Mouse (Mus musculus): ENCODE results near the gene Bcam. TPM values are rescaled to one million over a fixed set of nuclear protein-coding genes. Genes with fewer than 3 reads are reported as not detected.

The Bcam gene
- polyA plus RNA-seq, 1 experiment from 2014 or later: 70.3 TPM

- no peak for DNase-seq (ENCODE audit: low read depth, low spot score)
- no peaks in the 10 kb centered on the region for H3K27me3 ChIP-seq
- no peak for TF ChIP-seq CTCF (IDR thresholded peaks at IDR 0.05)
- no peak for ATAC-seq
- in situ Hi-C loops (cut with MboI; ENCODE audit: low pct_unique_long_range_greater_than_20kb): no loop called here
- ChIA-PET POLR2A (interaction anchor here (0.6 to 0.7 kb wide), 2 partner anchors 32 to 49 kb away, joined by 3 to 6 read pairs; no protein-coding TSS in a partner anchor), CTCF (interaction anchor here (0.6 to 1.6 kb wide), 3 partner anchors 42 to 128 kb away, joined by 3 to 4 read pairs (median 3); no protein-coding TSS in a partner anchor)
Measured at GRCm38 (mm10) chr7:19748219-19749195, 22.3 kb downstream of the Bcam start.

DNA sequence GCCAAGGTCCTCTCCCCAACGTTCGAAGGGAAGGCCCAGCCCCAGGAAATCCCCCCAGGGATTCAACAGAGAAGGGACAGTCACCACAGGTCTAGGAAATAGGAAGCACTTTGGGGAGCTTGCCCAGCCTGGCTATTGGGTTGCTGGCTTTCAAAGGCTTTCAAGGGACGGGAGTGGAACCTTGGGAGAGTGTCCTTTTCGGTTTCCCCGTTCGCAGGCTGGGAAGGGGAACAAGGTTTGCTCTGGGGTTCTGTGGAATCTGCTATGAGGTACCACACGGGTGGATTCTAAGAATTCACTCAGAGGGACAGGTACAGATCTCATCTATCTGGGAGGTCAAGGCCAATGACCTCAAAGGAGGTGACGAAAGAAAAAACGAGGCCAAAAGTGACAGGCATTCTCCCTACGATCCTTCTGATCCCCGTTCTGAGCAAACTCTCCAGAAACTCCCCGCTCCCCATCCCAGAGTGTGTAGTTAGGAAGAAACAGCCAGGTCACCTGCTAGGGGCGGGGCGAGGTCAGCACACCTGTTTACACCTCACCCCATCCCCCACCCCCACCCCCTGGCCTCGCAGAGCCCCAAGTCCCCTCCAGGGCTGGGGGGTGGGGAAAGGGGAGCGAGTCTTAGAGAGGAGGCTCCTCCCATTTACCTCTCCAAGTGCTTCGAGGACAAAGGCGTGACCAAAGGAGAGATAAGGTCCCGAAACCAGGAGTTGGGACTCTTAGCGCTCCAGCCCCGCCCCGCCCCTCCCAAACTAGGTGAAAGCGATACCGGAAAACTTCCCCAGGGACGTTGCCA, 23.2 kb downstream of the Bcam start:
- in situ Hi-C loops (cut with MboI; ENCODE audit: low pct_unique_long_range_greater_than_20kb): no loop called here
- no peaks in the 10 kb centered on the region for H3K27me3 ChIP-seq
- no peak for DNase-seq (ENCODE audit: low read depth, low spot score)
- POLR2A ChIA-PET: interaction anchor here (0.6 to 0.7 kb wide), 2 partner anchors 31 to 50 kb away, joined by 3 to 6 read pairs; no protein-coding TSS in a partner anchor
- TF ChIP-seq CTCF (IDR thresholded peaks at IDR 0.05): no peak
- CTCF ChIA-PET: no interaction called here
- ATAC-seq: no peak

DNA sequence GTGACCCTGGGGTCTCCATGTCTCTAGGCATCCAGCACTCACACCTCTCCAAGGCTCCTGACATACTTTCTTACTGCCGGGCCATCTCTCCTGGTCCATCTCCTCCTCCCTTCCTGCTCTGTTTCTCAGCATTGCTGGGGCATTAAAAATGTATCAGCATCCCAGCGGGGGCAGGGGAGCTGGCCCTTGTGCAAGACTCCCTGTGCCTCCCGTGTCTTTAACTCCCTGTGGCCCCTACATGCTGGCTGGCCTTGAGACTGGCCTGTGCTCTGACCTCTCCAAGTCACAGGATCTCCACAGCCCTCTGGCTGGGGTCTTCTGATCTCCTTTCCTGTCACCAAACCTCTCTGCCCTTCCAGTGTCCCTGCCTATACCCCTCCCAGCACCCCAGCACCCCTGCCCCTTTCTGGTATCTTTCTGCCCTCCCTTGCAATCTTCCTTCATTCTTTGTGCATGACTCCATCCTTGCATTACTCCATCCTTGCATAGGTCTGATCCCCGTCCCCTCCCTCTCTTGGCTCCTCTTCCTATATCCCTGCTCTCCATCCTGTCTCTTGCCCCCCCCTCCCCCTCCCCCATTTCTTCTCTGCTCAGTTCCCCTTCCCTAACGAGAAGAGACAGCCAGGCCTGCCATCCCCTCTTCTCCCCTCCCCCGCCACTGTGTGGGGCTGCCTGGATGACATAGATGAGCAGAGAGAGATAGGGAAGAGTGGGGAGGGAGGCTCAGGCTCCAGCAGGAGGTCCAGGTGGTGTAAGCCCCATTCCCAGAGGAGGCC, 24.2 kb downstream of the Bcam start:
- POLR2A ChIA-PET: no interaction called here
- H3K27me3 ChIP-seq: no peaks in the 10 kb centered on the region
- in situ Hi-C loops (cut with MboI; ENCODE audit: low pct_unique_long_range_greater_than_20kb): no loop called here
- ATAC-seq (peak; percentile 10), DNase-seq (ENCODE audit: low read depth, low spot score) (no peak)
- TF ChIP-seq CTCF (IDR thresholded peaks at IDR 0.05): no peak
- CTCF ChIA-PET: no interaction called here

GRCm38 (mm10) chr7:19745971-19746370, 24.8 kb downstream of the Bcam start:
- in situ Hi-C loops (cut with MboI; ENCODE audit: low pct_unique_long_range_greater_than_20kb): no loop called here

DNA sequence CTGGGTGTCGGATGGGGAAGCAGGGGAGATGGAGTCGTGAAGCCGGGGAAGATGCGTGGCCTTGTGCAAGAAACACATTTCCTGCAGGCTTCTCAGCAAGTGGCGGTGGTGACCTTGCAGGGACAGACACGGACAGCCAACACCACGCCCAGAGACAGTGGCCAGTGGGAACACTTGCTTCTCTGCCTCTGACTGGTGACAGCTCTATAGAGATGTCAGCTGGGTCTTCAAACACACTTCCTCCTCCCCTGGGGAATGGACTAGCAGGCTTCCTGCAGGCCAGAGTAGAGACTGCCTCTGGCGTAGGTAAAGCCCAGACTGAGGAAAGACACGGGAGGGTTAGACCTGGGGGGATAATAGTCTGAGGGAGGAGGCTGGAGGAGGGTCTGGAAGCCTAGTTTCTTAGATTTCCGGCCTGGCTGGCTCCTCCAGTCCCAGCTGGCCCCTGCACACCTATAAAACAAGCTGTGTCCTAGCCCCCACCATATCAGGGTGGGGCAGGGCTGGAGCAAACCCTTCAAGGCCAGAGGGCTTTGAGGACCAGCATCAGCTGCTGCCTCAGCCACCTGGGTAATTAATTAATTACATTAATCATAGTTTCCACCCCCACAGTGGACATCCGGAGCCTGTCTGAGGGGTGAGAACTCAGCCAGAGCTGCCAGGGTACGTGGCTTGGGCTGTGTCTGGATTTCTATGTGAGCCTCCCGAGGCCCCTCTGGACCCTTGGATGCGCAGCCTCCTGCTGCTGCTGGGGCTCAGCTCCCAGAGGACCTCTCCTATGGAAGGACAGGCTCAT, 26.0 kb downstream of the Bcam start:
- DNase-seq (ENCODE audit: low read depth, low spot score) (no peak), ATAC-seq (no peak)
- TF ChIP-seq CTCF (IDR thresholded peaks at IDR 0.05): no peak
- H3K27me3 ChIP-seq: no peaks in the 10 kb centered on the region
- ChIA-PET CTCF (interaction anchor here (1.2 kb wide), 1 partner anchor 76 kb away, joined by 3 read pairs; no protein-coding TSS in a partner anchor), POLR2A (no interaction called here)
- in situ Hi-C loops (cut with MboI; ENCODE audit: low pct_unique_long_range_greater_than_20kb): no loop called here

More at GRCm38 (mm10) chr7:19745971-19746370, 24.8 kb downstream of the Bcam start:
- DNase-seq (ENCODE audit: low read depth, low spot score) (no peak), ATAC-seq (no peak)
- ChIA-PET CTCF (no interaction called here), POLR2A (no interaction called here)
- TF ChIP-seq CTCF (IDR thresholded peaks at IDR 0.05): no peak
- H3K27me3 ChIP-seq: no peaks in the 10 kb centered on the region

DNA sequence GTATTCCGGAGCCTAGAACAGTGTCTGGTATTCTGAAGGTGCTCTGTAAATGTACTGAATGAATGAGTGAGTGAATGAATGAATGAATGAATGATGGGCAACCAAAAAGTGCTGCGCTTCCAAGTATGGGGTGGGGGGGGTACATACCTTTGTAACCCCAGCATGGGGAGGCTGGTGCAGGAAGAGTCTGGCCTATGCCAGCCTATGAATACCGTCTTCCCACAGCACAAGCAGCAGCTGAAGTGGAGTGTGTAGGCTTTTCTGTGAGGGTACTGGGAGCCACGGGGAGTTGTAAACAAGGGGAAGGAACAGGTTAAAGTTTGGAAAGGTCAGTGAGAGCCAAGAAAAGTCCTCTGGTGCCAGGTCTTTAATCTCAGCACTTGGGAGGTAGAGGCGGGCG, 27.0 kb downstream of the Bcam start:
- in situ Hi-C loops (cut with MboI; ENCODE audit: low pct_unique_long_range_greater_than_20kb): no loop called here
- CTCF ChIA-PET: interaction anchor here (0.9 kb wide), 1 partner anchor 75 kb away, joined by 3 read pairs; no protein-coding TSS in a partner anchor
- POLR2A ChIA-PET: interaction anchor here (1.2 kb wide), 1 partner anchor 28 kb away, joined by 3 read pairs; no protein-coding TSS in a partner anchor
- no peaks in the 10 kb centered on the region for H3K27me3 ChIP-seq
- no peak for DNase-seq (ENCODE audit: low read depth, low spot score)
- no peak for ATAC-seq
- no peak for TF ChIP-seq CTCF (IDR thresholded peaks at IDR 0.05)

- in situ Hi-C loops (cut with MboI; ENCODE audit: low pct_unique_long_range_greater_than_20kb): no loop called here
- CTCF ChIA-PET: no interaction called here
- ATAC-seq: no peak
Measured at GRCm38 (mm10) chr7:19742468-19742867, 28.3 kb downstream of the Bcam start.

DNA sequence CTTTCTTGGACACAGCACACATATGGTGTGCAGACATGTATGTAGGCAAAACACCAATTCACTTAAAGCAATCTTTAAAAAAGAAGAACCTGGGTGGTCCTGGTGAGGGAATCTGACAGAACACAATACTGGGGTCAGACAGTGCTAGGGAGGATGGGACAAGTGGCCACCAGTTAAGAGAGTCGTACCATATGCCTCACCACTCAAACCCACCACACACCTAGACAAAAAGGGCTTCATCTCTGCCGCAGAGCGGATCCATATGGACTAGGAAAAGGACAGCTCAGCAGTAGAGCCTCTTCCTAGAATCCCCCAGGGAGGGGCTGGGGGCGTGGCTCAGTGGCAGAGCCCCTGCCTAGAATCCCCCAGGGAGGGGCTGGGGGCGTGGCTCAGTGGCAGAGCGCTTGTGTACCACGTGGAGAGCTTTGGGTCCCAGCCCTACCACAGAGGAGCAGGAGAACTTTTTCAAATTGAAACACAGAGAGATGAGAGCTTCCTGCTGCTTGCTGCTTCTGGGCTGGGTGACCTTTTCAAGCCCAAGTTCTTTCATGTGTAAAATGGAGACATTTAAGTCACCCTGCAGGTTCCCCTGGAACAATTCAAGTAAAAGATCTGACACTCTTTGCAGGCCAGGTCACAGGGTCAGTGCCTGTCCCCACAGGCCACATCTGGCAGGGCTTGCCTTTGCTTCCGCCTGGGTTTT, 29.3 kb downstream of the Bcam start:
- TF ChIP-seq CTCF (IDR thresholded peaks at IDR 0.05): no peak
- H3K27me3 ChIP-seq: no peaks in the 10 kb centered on the region
- in situ Hi-C loops (cut with MboI; ENCODE audit: low pct_unique_long_range_greater_than_20kb): no loop called here
- DNase-seq (ENCODE audit: low read depth, low spot score) (no peak), ATAC-seq (no peak)
- ChIA-PET CTCF (interaction anchor here (1.9 kb wide), 1 partner anchor 72 kb away, joined by 5 read pairs; no protein-coding TSS in a partner anchor), POLR2A (no interaction called here)

More at GRCm38 (mm10) chr7:19742468-19742867, 28.3 kb downstream of the Bcam start:
- H3K27me3 ChIP-seq: no peaks in the 10 kb centered on the region
- no peak for DNase-seq (ENCODE audit: low read depth, low spot score)
- POLR2A ChIA-PET: interaction anchor here (0.7 to 1.2 kb wide), 2 partner anchors 26 to 61 kb away, joined by 3 read pairs; no protein-coding TSS in a partner anchor
- no peak for TF ChIP-seq CTCF (IDR thresholded peaks at IDR 0.05)
